Mouse (Mus musculus) midbrain, embryonic 15.5 days (tissue): Measurements from ENCODE around the gene Gpr180. TPM values are rescaled to one million over a fixed set of nuclear protein-coding genes. Genes with fewer than 3 reads are reported as not detected.

Experiments used
- ATAC-seq: fragments of 200-750 bp; cut with Nextera tagmentation; replicated peaks from 2 replicates; pipeline ENCODE4 v1.8.0; 2017; ENCODE audit warnings: moderate TSS enrichment
- H3K27ac ChIP-seq: fragments of 300-500 bp; sonication (generic); 2 replicates; pipeline ENCODE4 v1.5.1; 2015; ENCODE audit warnings: mild to moderate bottlenecking, inconsistent platforms
- H3K27me3 ChIP-seq: fragments of 300-500 bp; sonication (generic); replicated peaks from 2 replicates; pipeline ENCODE4 v1.6.1; 2015; ENCODE audit warnings: inconsistent platforms
- H3K36me3 ChIP-seq: fragments of 300-500 bp; sonication (generic); replicated peaks from 2 replicates; pipeline ENCODE4 v1.6.1; 2015; ENCODE audit warnings: inconsistent platforms
- H3K4me1 ChIP-seq: fragments of 300-500 bp; sonication (generic); 2 replicates; pipeline ENCODE4 v1.6.1; 2015; ENCODE audit warnings: inconsistent platforms
- H3K4me2 ChIP-seq: fragments of 300-500 bp; sonication (generic); 2 replicates; pipeline ENCODE4 v1.6.1; 2015; ENCODE audit warnings: inconsistent platforms, mild to moderate bottlenecking, moderate library complexity
- H3K4me3 ChIP-seq: fragments of 300-500 bp; sonication (generic); 2 replicates; pipeline ENCODE4 v1.5.1; 2015; ENCODE audit warnings: mild to moderate bottlenecking, inconsistent platforms
- H3K9ac ChIP-seq: fragments of 300-500 bp; sonication (generic); 2 replicates; pipeline ENCODE4 v1.6.1; 2015; ENCODE audit warnings: mild to moderate bottlenecking, inconsistent platforms
- H3K9me3 ChIP-seq: fragments of 300-500 bp; sonication (generic); 2 replicates; pipeline ENCODE4 v1.6.1; 2016; ENCODE audit warnings: inconsistent platforms
- WGBS: fragments of 180-500 bp; shearing (Covaris S2); methylation state at CpG from one replicate; pipeline ENCODE4 v1.1.7; 2015; ENCODE audit warnings: mixed read lengths; 5-methylcytosine and 5-hydroxymethylcytosine counted together
- polyA plus RNA-seq: library from polyadenylated mRNA; unstranded; fragments of >200 nt; fragmentation: Nextera tagmentation; extraction: Ambion mirVana; gene quantifications from 2 replicates; pipeline ENCODE4 v1.2.1, GENCODE M21; 2015

Gpr180 gene
- polyA plus RNA-seq, 1 experiment from 2014 or later, result 44.0 TPM

GRCm38 (mm10) chr14:118157146-118157545 lies 20.2 kb downstream of the Gpr180 start:
- no peak overlapping the region for H3K4me2 ChIP-seq
- no peak for ATAC-seq
- WGBS, result 22% methylated on average over 5 of the region's 5 CpGs
- H3K4me1 ChIP-seq, result no peaks in the 10 kb centered on the region
- no peak overlapping the region for H3K9ac ChIP-seq
- no peaks in the 10 kb centered on the region for H3K9me3 ChIP-seq
- peaks cover 14% of the 10 kb centered on the region; the same call in 1 of the 2 replicates for H3K36me3 ChIP-seq
- H3K27me3 ChIP-seq, result no peaks in the 10 kb centered on the region
- no peak overlapping the region for H3K4me3 ChIP-seq
- no peak overlapping the region for H3K27ac ChIP-seq

- H3K36me3 ChIP-seq, result peaks cover 15% of the 10 kb centered on the region; the same call in 1 of the 2 replicates
- no peak overlapping the region for H3K9ac ChIP-seq
- WGBS, result 93% methylated on average over 3 of the region's 3 CpGs
- H3K9me3 ChIP-seq, result no peaks in the 10 kb centered on the region
- ATAC-seq, result no peak
- H3K27me3 ChIP-seq, result no peaks in the 10 kb centered on the region
- H3K4me1 ChIP-seq, result no peaks in the 10 kb centered on the region
- H3K4me2 ChIP-seq, result no peak overlapping the region
- no peak overlapping the region for H3K4me3 ChIP-seq
- no peak overlapping the region for H3K27ac ChIP-seq
Observed at GRCm38 (mm10) chr14:118161751-118162150, 24.8 kb downstream of the Gpr180 start.

- 55% methylated on average over 14 of the region's 14 CpGs for WGBS
- no peaks in the 10 kb centered on the region for H3K4me1 ChIP-seq
- no peak for ATAC-seq
- no peaks in the 10 kb centered on the region for H3K9me3 ChIP-seq
- no peak overlapping the region for H3K9ac ChIP-seq
- peaks cover 15% of the 10 kb centered on the region; the same call in 1 of the 2 replicates for H3K36me3 ChIP-seq
- H3K4me2 ChIP-seq, result no peak overlapping the region
- no peaks in the 10 kb centered on the region for H3K27me3 ChIP-seq
- no peak overlapping the region for H3K4me3 ChIP-seq
- no peak overlapping the region for H3K27ac ChIP-seq
Observed at GRCm38 (mm10) chr14:118162640-118163039, 25.7 kb downstream of the Gpr180 start.

- WGBS, result 97% methylated on average over 4 of the region's 4 CpGs
- Histone ChIP-seq H3K27ac (no peak overlapping the region), H3K9me3 (no peaks in the 10 kb centered on the region), H3K4me3 (no peak overlapping the region), H3K4me1 (no peaks in the 10 kb centered on the region), H3K36me3 (no peaks in the 10 kb centered on the region), H3K27me3 (no peaks in the 10 kb centered on the region), H3K4me2 (no peak overlapping the region), H3K9ac (no peak overlapping the region)
- ATAC-seq, result no peak
Observed at GRCm38 (mm10) chr14:118168776-118169175, 31.8 kb downstream of the Gpr180 start.

GRCm38 (mm10) chr14:118173590-118174203 lies 36.7 kb downstream of the Gpr180 start:
- H3K4me3 ChIP-seq, result no peak overlapping the region
- H3K9ac ChIP-seq, result no peak overlapping the region
- H3K9me3 ChIP-seq, result no peaks in the 10 kb centered on the region
- WGBS, result 72% methylated on average over 11 of the region's 11 CpGs
- H3K4me2 ChIP-seq, result no peak overlapping the region
- 0 out of 2 replicates have a peak, but pooled peaks cover 1% of the 10 kb centered on the region for H3K27me3 ChIP-seq
- no peaks in the 10 kb centered on the region for H3K4me1 ChIP-seq
- H3K27ac ChIP-seq, result no peak overlapping the region
- no peaks in the 10 kb centered on the region for H3K36me3 ChIP-seq
- ATAC-seq, result no peak

GRCm38 (mm10) chr14:118175071-118175693 lies 38.2 kb downstream of the Gpr180 start:
- Histone ChIP-seq H3K36me3 (no peaks in the 10 kb centered on the region), H3K4me3 (no peak overlapping the region), H3K4me2 (no peak overlapping the region), H3K4me1 (peaks cover 6% of the 10 kb centered on the region), H3K9ac (no peak overlapping the region), H3K9me3 (no peaks in the 10 kb centered on the region), H3K27ac (no peak overlapping the region), H3K27me3 (0 out of 2 replicates have a peak, but pooled peaks cover 3% of the 10 kb centered on the region)
- 91% methylated on average over 30 of the region's 30 CpGs for WGBS
- no peak for ATAC-seq

GRCm38 (mm10) chr14:118175694-118176085 lies 38.7 kb downstream of the Gpr180 start:
- H3K36me3 ChIP-seq, result no peaks in the 10 kb centered on the region
- H3K4me3 ChIP-seq, result no peak overlapping the region
- ATAC-seq, result no peak
- 92% methylated on average over 12 of the region's 12 CpGs for WGBS
- H3K9ac ChIP-seq, result no peak overlapping the region
- 0 out of 2 replicates have a peak, but pooled peaks cover 3% of the 10 kb centered on the region for H3K27me3 ChIP-seq
- peaks cover 6% of the 10 kb centered on the region for H3K4me1 ChIP-seq
- no peak overlapping the region for H3K4me2 ChIP-seq
- no peaks in the 10 kb centered on the region for H3K9me3 ChIP-seq
- no peak overlapping the region for H3K27ac ChIP-seq

- Histone ChIP-seq H3K36me3 (no peaks in the 10 kb centered on the region), H3K27ac (no peak overlapping the region), H3K4me3 (no peak overlapping the region), H3K9ac (no peak overlapping the region), H3K27me3 (0 out of 2 replicates have a peak, but pooled peaks cover 3% of the 10 kb centered on the region), H3K4me1 (peaks cover 6% of the 10 kb centered on the region), H3K4me2 (0 out of 2 replicates have a peak overlapping the region, but pooled peaks have one; percentile 85), H3K9me3 (no peaks in the 10 kb centered on the region)
- WGBS, result 50% methylated on average over 1 of the region's 1 CpGs
- no peak; the same call in 1 of the 2 replicates for ATAC-seq
Observed at GRCm38 (mm10) chr14:118179251-118179650, 42.3 kb downstream of the Gpr180 start.

- Histone ChIP-seq H3K9ac (peak overlapping the region; percentile 57), H3K27me3 (0 out of 2 replicates have a peak, but pooled peaks cover 3% of the 10 kb centered on the region), H3K4me1 (peaks cover 6% of the 10 kb centered on the region), H3K27ac (peak overlapping the region; percentile 85), H3K4me3 (peak overlapping the region; percentile 57), H3K4me2 (peak overlapping the region; percentile 85), H3K36me3 (no peaks in the 10 kb centered on the region), H3K9me3 (no peaks in the 10 kb centered on the region)
- 26% methylated on average over 7 of the region's 7 CpGs for WGBS
- ATAC-seq, result peak; percentile 43; the same call in 1 of the 2 replicates
Observed at GRCm38 (mm10) chr14:118179701-118180100, 42.7 kb downstream of the Gpr180 start.

- under 1% methylated on average over 20 of the region's 20 CpGs for WGBS
- no peaks in the 10 kb centered on the region for H3K9me3 ChIP-seq
- no peaks in the 10 kb centered on the region for H3K36me3 ChIP-seq
Observed at GRCm38 (mm10) chr14:118180117-118180557, 43.2 kb downstream of the Gpr180 start.

GRCm38 (mm10) chr14:118180711-118181177 lies 43.8 kb downstream of the Gpr180 start:
- Histone ChIP-seq H3K36me3 (no peaks in the 10 kb centered on the region), H3K4me3 (peak overlapping the region; percentile 57), H3K4me1 (peaks cover 6% of the 10 kb centered on the region), H3K27me3 (0 out of 2 replicates have a peak, but pooled peaks cover 3% of the 10 kb centered on the region), H3K9me3 (no peaks in the 10 kb centered on the region), H3K9ac (peak overlapping the region; percentile 57), H3K4me2 (peak overlapping the region; percentile 85), H3K27ac (peak overlapping the region; percentile 85)
- peak; percentile 94 for ATAC-seq
- WGBS, result under 1% methylated on average over 10 of the region's 10 CpGs

More at GRCm38 (mm10) chr14:118180117-118180557, 43.2 kb downstream of the Gpr180 start:
- peak overlapping the region; percentile 85 for H3K27ac ChIP-seq
- peak overlapping the region; percentile 85 for H3K4me2 ChIP-seq
- peaks cover 6% of the 10 kb centered on the region for H3K4me1 ChIP-seq
- 0 out of 2 replicates have a peak, but pooled peaks cover 3% of the 10 kb centered on the region for H3K27me3 ChIP-seq
- peak overlapping the region; percentile 57 for H3K9ac ChIP-seq
- ATAC-seq, result peak; percentile 93
- peak overlapping the region; percentile 57 for H3K4me3 ChIP-seq

GRCm38 (mm10) chr14:118191442-118191841 lies 54.5 kb downstream of the Gpr180 start:
- no peak overlapping the region for H3K4me2 ChIP-seq
- H3K4me1 ChIP-seq, result peaks cover 20% of the 10 kb centered on the region
- H3K4me3 ChIP-seq, result no peak overlapping the region
- no peaks in the 10 kb centered on the region for H3K36me3 ChIP-seq
- H3K27ac ChIP-seq, result no peak overlapping the region
- 87% methylated on average over 9 of the region's 9 CpGs for WGBS
- peaks cover 8% of the 10 kb centered on the region; the same call in 1 of the 2 replicates for H3K27me3 ChIP-seq
- no peak overlapping the region for H3K9ac ChIP-seq
- no peaks in the 10 kb centered on the region for H3K9me3 ChIP-seq
- no peak for ATAC-seq
